Mouse (Mus musculus): ENCODE results near the gene Tnik.

DNA sequence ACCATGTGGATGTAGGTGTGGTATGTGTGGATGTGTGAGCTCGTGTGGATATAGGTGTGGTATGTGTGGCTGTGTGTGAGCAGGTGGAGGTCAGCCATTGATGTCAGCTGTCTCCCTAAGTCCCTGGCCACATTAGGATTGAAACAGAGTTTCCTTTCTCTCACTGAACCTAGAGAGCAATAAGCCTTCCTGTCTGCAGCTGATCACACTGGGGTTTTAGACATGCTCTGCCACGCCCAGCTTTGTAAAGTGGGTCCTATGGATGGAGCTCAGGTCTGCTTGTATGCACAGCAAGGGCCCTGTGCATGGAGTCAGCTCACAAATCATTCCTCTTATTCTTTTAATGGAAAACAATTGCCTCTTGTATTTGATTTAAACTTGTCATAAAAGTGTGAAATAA is 95.4 kb downstream of the Tnik start:
- no peak for TF ChIP-seq CTCF (IDR thresholded peaks at IDR 0.05; ENCODE audit: low read depth)
- no peak for TF ChIP-seq EP300 (IDR thresholded peaks at IDR 0.05; ENCODE audit: low read depth)

All from heart, postnatal 0 days (tissue).